Mouse (Mus musculus) layer of hippocampus, adult 9-10 months (tissue): ENCODE data around the gene Rhbdd1.

Experiments used
- DNase-seq: peaks from one replicate; pipeline ENCODE4 v3.0.0; 2022; ENCODE audit warnings: low spot score

The Rhbdd1 gene

DNA sequence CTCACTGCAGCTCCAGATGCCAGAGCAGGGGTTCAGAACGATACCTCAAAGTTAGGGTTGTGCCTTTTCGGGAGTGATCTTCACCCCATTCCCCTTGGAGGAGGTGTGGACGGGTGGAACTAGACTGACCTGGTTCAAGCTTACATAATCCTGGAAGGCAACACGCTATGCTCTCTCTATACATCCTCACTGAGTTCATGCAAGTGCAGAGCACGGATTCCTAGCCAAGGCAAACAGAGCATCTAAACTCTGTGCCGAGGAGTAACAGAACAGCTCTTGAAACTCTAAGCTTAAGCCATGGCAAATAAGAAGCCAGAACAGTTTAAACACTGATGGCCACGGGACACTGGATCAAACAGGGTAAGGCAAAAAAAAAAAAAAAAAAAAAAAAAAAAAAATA, 166.1 kb downstream of the Rhbdd1 start:
- DNase-seq: no peak

DNA sequence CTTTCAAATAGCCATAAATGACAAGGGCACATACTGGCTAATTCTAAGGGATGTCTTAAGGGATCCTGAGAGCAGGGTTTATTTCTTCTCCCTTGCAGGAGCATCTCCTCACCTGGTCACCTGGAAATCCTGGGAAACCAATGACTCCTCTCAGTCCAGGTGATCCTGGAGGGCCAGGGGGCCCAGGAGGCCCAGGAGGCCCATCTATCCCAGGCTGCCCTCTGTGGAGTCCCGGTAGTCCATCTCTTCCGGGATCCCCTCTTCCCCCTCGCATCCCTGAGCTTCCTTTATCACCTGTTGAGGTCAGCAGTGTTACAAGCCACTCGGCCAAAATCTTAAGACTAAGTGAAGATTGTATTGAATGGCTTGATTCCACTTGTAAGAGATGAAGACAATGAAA, 170.1 kb downstream of the Rhbdd1 start:
- no peak for DNase-seq

DNA sequence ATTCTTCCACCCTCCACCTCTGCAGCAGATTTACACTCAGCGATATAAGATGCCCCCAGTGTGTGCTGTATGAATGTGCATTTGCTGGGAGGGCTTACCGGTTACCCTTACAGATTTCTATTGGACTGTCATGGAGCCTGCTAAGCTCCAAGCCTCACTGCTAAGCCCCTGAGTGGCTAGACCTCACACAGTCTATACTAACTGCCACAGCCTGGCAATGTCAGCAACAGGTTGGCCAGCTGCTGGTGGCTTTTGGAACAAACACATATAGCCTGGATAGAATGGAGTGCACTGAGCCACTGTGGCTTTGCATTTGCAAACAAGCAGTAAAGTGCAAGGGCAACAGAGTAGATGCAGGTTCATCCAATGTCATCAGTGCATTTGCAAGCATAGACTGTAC, 175.7 kb downstream of the Rhbdd1 start:
- DNase-seq: no peak
